Mouse (Mus musculus) heart, postnatal 14 days (tissue): ENCODE data around the gene Wnt5a. TPM values are rescaled to one million over a fixed set of nuclear protein-coding genes. Genes with fewer than 3 reads are reported as not detected.

ENCODE experiments used
- DNase-seq, 2 experiments: peaks; one replicate each; pipeline ENCODE4 v3.0.0; 2021 to 2022
- intact Hi-C: fragments of 180-260 bp; cut with DNase I; formaldehyde crosslinking; loops from one replicate; pipeline ENCODE4 v1.15.1; 2025
- total RNA-seq, 2 experiments: library from RNA; stranded (reverse); gene quantifications; 2 replicates each; pipeline ENCODE4 v1.2.3; 2021

The Wnt5a gene
- total RNA-seq, 2 experiments from 2014 or later: 11.4 to 12.4 TPM

DNA sequence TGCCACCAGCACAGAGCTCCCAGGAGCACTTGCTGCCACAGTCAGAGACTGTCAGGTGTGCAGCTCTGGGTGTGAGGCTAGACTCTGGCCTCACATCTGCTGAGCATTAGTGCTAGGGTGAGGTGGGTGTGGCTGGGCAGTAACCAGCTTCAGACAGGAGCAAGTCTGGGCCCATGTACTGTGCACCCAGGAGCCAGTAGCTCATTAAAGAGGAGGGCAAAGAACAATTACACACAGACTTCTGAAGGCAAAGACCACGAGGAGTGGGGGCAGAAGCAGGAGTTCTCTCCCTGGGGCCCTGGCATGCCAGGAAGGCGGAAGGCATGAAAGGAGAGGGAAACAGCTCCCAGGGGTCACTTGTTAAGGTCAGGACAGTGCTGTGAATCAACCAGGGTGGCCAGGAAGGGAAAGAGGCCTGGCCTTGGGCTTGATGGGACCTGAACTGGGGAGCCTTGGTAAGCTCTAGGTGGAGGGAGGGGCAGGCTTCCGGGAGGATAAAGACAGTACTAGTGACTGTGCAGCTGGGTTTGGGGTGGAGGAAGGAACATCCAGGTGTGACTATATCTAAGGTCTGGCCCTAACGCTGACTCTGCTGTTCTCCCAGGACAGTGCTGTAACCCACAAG is 37.7 kb downstream of the Wnt5a start:
- intact Hi-C loops: no loop called here
- DNase-seq: no peak

DNA sequence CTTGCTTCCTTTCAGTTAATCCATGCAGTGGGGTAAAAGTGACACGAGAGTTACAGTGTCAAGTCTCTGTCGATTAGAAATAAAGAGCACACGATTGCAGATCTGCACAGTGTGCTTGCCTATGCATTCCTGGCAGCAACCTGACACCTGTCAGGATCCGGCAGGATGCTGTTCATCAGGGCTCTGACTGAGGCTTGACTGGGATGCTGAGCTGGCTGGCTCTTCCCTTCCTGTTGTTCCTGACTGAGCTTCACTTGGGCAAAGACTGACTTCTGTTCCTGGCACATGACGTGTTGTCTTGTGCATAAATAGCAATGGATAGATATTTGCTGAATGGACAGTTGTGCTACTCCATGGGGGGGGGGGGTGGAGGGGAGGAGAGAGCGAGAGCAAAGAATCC is 57.3 kb downstream of the Wnt5a start:
- intact Hi-C loops: no loop called here
- no peak for DNase-seq
